Mouse (Mus musculus) ovary, adult 18-20 months (tissue): ENCODE results near the gene Apol11a.
"Not testable (repeated sequence)": the region's sequence is repeated elsewhere in the genome, so short reads cannot be mapped to it uniquely, and the experiment has no call there.

Source experiments
- DNase-seq: peaks from one replicate; pipeline ENCODE4 v3.0.0; 2022; ENCODE audit warnings: low spot score, mixed read lengths

Gene Apol11a

GRCm38 (mm10) chr15:77507966-77508365, at the start of gene Apol11a:
Gene Apol11a, plus strand, starts transcription at chr15:77508271.
- not testable (repeated sequence) for DNase-seq

- DNase-seq = not testable (repeated sequence)
Observed at GRCm38 (mm10) chr15:77474699-77475390, 33.2 kb upstream of the Apol11a start.

GRCm38 (mm10) chr15:77476693-77477092, 31.4 kb upstream of the Apol11a start, which contains the start of gene Apol10a:
Gene Apol10a, plus strand, starts transcription at chr15:77477047.
- not testable (repeated sequence) for DNase-seq

GRCm38 (mm10) chr15:77482140-77482794, 25.8 kb upstream of the Apol11a start:
- DNase-seq = no peak

GRCm38 (mm10) chr15:77493181-77493580, 14.9 kb upstream of the Apol11a start:
- not testable (repeated sequence) for DNase-seq

- not testable (repeated sequence) for DNase-seq
Observed at GRCm38 (mm10) chr15:77494694-77495093, 13.4 kb upstream of the Apol11a start.

- not testable (repeated sequence) for DNase-seq
Observed at GRCm38 (mm10) chr15:77520596-77520995, 12.5 kb downstream of the Apol11a start.

GRCm38 (mm10) chr15:77523186-77523843, 15.2 kb downstream of the Apol11a start:
- DNase-seq = peak; percentile 23

GRCm38 (mm10) chr15:77533216-77533615, 25.1 kb downstream of the Apol11a start, which contains the start of gene Apol7c:
Gene Apol7c, minus strand, starts transcription at chr15:77533316.
- DNase-seq = no peak

GRCm38 (mm10) chr15:77539221-77539620, 31.1 kb downstream of the Apol11a start:
- not testable (repeated sequence) for DNase-seq

GRCm38 (mm10) chr15:77561792-77562191, 53.7 kb downstream of the Apol11a start, which contains the start of gene 1700025B11Rik:
Gene 1700025B11Rik, minus strand, starts transcription at chr15:77561892.
- no peak for DNase-seq

- DNase-seq = no peak
Observed at GRCm38 (mm10) chr15:77563219-77563618, 55.1 kb downstream of the Apol11a start.
